17 mouse cellular contexts compared by ENCODE assay signal in the genomic region with DNA sequence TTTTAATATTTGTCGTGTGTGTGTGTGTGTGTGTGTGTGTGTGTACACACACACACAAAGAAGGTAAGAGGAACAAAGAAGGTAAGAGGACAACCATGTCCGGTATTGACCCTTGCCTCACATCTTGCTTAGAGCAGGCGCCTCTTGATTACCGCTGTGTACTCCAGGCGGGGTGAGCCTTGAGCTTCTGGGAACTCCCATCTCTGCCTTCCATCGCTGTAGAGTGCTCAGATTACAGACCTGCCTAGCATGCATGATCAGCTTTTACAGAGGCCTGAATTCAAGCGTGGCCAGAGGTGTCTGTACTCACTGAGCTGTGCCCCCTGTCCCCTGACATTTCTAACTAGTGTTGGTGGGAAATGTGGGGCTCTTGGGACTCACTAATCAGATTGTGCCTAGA. TPM values are rescaled to one million over a fixed set of nuclear protein-coding genes. Genes with fewer than 3 reads are reported as not detected.
A peak's percentile ranks its signal among the peaks of the same experiment; 100 is the strongest.
DNase-seq lines count a peak whose midpoint lies in the region; ATAC-seq and TF ChIP-seq lines count a peak whose summit lies in the region.
"Had no signal": no experiment of that assay in that cellular context is flagged by ENCODE, and none has a peak within 500 bp of the region (broad histone marks: within the 10 kb centered on the region; RNA-seq: fewer than 3 reads in every experiment).

No protein-coding gene starts in this region.

- no peak for DNase-seq in heart, embryonic 10.5 days (ENCODE audit: low spot score)
- DNase-seq in heart, postnatal 4 days = no peak
- peak; percentile 54 for DNase-seq in A20 (ENCODE audit: low read depth, low spot score)
- DNase-seq in left cerebral cortex, postnatal 4 days = no peak
- DNase-seq in left cerebral cortex, adult 2 months (ENCODE audit: extremely low spot score in 1 of 2, low spot score in 2 of 2) = no peak
- DNase-seq: layer of hippocampus, postnatal 36 days; spleen, adult 18-20 months; thymus, postnatal 36 days had no signal

- intact Hi-C loops in left cerebral cortex, postnatal 4 days (cut with DNase I) = no loop called here
- intact Hi-C loops in left cerebral cortex, adult 2 months (cut with DNase I) = no loop called here

- no peak overlapping the region for H3K9ac ChIP-seq in embryonic facial prominence, embryonic 15.5 days
- H3K9ac ChIP-seq in liver, embryonic 15.5 days = no peak overlapping the region
- H3K9ac ChIP-seq in forebrain, embryonic 16.5 days (replicated peaks; ENCODE audit: low read depth, low read length) = no peak overlapping the region

- no peaks in the 10 kb centered on the region for H3K36me3 ChIP-seq in heart, embryonic 10.5 days
- no peaks in the 10 kb centered on the region for H3K36me3 ChIP-seq in embryonic facial prominence, embryonic 15.5 days
- no peaks in the 10 kb centered on the region for H3K36me3 ChIP-seq in liver, embryonic 15.5 days (replicated peaks)
- no peaks in the 10 kb centered on the region for H3K36me3 ChIP-seq in forebrain, embryonic 16.5 days (ENCODE audit: control insufficient read depth, insufficient read depth)

- H3K27me3 ChIP-seq in heart, embryonic 10.5 days (ENCODE audit: insufficient read depth, poor library complexity, severe bottlenecking) = no peaks in the 10 kb centered on the region
- H3K27me3 ChIP-seq in embryonic facial prominence, embryonic 15.5 days = no peaks in the 10 kb centered on the region
- H3K27me3 ChIP-seq in liver, embryonic 15.5 days = no peaks in the 10 kb centered on the region
- no peaks in the 10 kb centered on the region for H3K27me3 ChIP-seq in forebrain, embryonic 16.5 days (replicated peaks; ENCODE audit: control insufficient read depth, insufficient read depth, low read length)
- H3K27me3 ChIP-seq: Patski had no signal

- no peak overlapping the region for H3K4me2 ChIP-seq in embryonic facial prominence, embryonic 15.5 days (replicated peaks)
- no peak overlapping the region for H3K4me2 ChIP-seq in liver, embryonic 15.5 days
- H3K4me2 ChIP-seq in forebrain, embryonic 16.5 days (ENCODE audit: low read length) = no peak overlapping the region

- TF ChIP-seq CTCF in left cerebral cortex, adult 2 months (IDR thresholded peaks at IDR 0.05) = no peak

- 63% methylated on average over 7 of the region's 7 CpGs for WGBS in heart, embryonic 10.5 days
- 56% methylated on average over 7 of the region's 7 CpGs for WGBS in embryonic facial prominence, embryonic 15.5 days
- WGBS in liver, embryonic 15.5 days (ENCODE audit: insufficient replicate concordance) = 64% methylated on average over 7 of the region's 7 CpGs
- WGBS in forebrain, embryonic 16.5 days = 71% methylated on average over 7 of the region's 7 CpGs

- no peaks in the 10 kb centered on the region for H3K9me3 ChIP-seq in heart, embryonic 10.5 days
- no peaks in the 10 kb centered on the region for H3K9me3 ChIP-seq in embryonic facial prominence, embryonic 15.5 days (replicated peaks)
- no peaks in the 10 kb centered on the region for H3K9me3 ChIP-seq in liver, embryonic 15.5 days (replicated peaks)
- H3K9me3 ChIP-seq in forebrain, embryonic 16.5 days (ENCODE audit: control insufficient read depth, low read length) = no peaks in the 10 kb centered on the region

- ATAC-seq in embryonic facial prominence, embryonic 15.5 days (ENCODE audit: insufficient number of reproducible peaks, low FRiP score, low TSS enrichment, low read depth) = no peak
- peak; percentile 26 for ATAC-seq in liver, embryonic 15.5 days (ENCODE audit: insufficient read depth)
- ATAC-seq in forebrain, embryonic 16.5 days = no peak
- ATAC-seq: forebrain, embryonic 14.5 days; hindbrain, embryonic 16.5 days; Patski had no signal

- H3K27ac ChIP-seq in heart, embryonic 10.5 days = 0 out of 2 replicates have a peak overlapping the region, but pooled peaks have one; percentile 8
- peak overlapping the region; percentile 72 for H3K27ac ChIP-seq in embryonic facial prominence, embryonic 15.5 days (replicated peaks)
- H3K27ac ChIP-seq in liver, embryonic 15.5 days (replicated peaks) = peak overlapping the region; percentile 95
- H3K27ac ChIP-seq in forebrain, embryonic 16.5 days (ENCODE audit: low read length) = no peak overlapping the region
- no peak overlapping the region for H3K27ac ChIP-seq in left cerebral cortex, adult 2 months

- no peak overlapping the region for H3K4me3 ChIP-seq in heart, embryonic 10.5 days
- H3K4me3 ChIP-seq in embryonic facial prominence, embryonic 15.5 days (replicated peaks) = no peak overlapping the region
- H3K4me3 ChIP-seq in liver, embryonic 15.5 days (replicated peaks) = no peak overlapping the region
- no peak overlapping the region for H3K4me3 ChIP-seq in forebrain, embryonic 16.5 days (replicated peaks; ENCODE audit: low read length)
- H3K4me3 ChIP-seq in left cerebral cortex, adult 2 months = no peak overlapping the region

- H3K4me1 ChIP-seq in heart, embryonic 10.5 days = peaks cover 15% of the 10 kb centered on the region
- 0 out of 2 replicates have a peak, but pooled peaks cover 6% of the 10 kb centered on the region for H3K4me1 ChIP-seq in embryonic facial prominence, embryonic 15.5 days
- H3K4me1 ChIP-seq in liver, embryonic 15.5 days (replicated peaks) = peaks cover 72% of the 10 kb centered on the region
- no peaks in the 10 kb centered on the region for H3K4me1 ChIP-seq in forebrain, embryonic 16.5 days (replicated peaks; ENCODE audit: control insufficient read depth, insufficient read depth, low read length)

RNA-seq across cellular contexts. Expression of gene Ptma, which starts 45.1 kb away (rescaled TPM):
- 1,013 and 1,650 TPM in 2 replicates for polyA plus RNA-seq in heart, embryonic 10.5 days (2016; fragmentation: Nextera tagmentation; extraction: Ambion mirVana)
- total RNA-seq in heart, postnatal 4 days (2021) = 100 to 1,000 TPM; 724 to 726 TPM
- polyA plus RNA-seq in embryonic facial prominence, embryonic 15.5 days (2015; fragmentation: Nextera tagmentation; extraction: Ambion mirVana) = 1,945 and 2,079 TPM in 2 replicates
- 634 and 778 TPM in 2 replicates for polyA plus RNA-seq in liver, embryonic 15.5 days (2015; fragmentation: Nextera tagmentation; extraction: Ambion mirVana)
- total RNA-seq in left cerebral cortex, postnatal 4 days (2021) = 1,000 to 10,000 TPM; 1,018 to 1,064 TPM
- polyA plus RNA-seq in forebrain, embryonic 16.5 days (2015; fragmentation: Nextera tagmentation; extraction: Ambion mirVana) = 1,987 and 2,275 TPM in 2 replicates
- total RNA-seq in left cerebral cortex, adult 2 months (2021) = 100 to 1,000 TPM; 353 to 363 TPM

RNA-seq across cellular contexts. Expression of gene Tex44, which starts 55.3 kb away (rescaled TPM):
- polyA plus RNA-seq in heart, embryonic 10.5 days (2016; fragmentation: Nextera tagmentation; extraction: Ambion mirVana) = not detected in 2 replicates
- not detected for total RNA-seq in heart, postnatal 4 days (2021)
- polyA plus RNA-seq in embryonic facial prominence, embryonic 15.5 days (2015; fragmentation: Nextera tagmentation; extraction: Ambion mirVana) = not detected in 2 replicates
- not detected in 2 replicates for polyA plus RNA-seq in liver, embryonic 15.5 days (2015; fragmentation: Nextera tagmentation; extraction: Ambion mirVana)
- total RNA-seq in left cerebral cortex, postnatal 4 days (2021) = not detected
- not detected in 2 replicates for polyA plus RNA-seq in forebrain, embryonic 16.5 days (2015; fragmentation: Nextera tagmentation; extraction: Ambion mirVana)
- total RNA-seq in left cerebral cortex, adult 2 months (2021) = not detected
- total RNA-seq: heart, adult 8-10 months; layer of hippocampus, postnatal 36 days; megakaryocyte-erythroid progenitor cell, adult 5-6 weeks had no signal
- polyA plus RNA-seq: cortical plate, adult 2 months; forebrain, embryonic 14.5 days; hindbrain, embryonic 16.5 days; Patski had no signal

RNA-seq across cellular contexts. Expression of gene Nmur1, which starts 55.4 kb away (rescaled TPM):
- 0.10 TPM in 1 of 2 replicates, not detected in the other for polyA plus RNA-seq in heart, embryonic 10.5 days (2016; fragmentation: Nextera tagmentation; extraction: Ambion mirVana)
- total RNA-seq in heart, postnatal 4 days (2021) = not detected
- not detected in 2 replicates for polyA plus RNA-seq in embryonic facial prominence, embryonic 15.5 days (2015; fragmentation: Nextera tagmentation; extraction: Ambion mirVana)
- not detected in 2 replicates for polyA plus RNA-seq in liver, embryonic 15.5 days (2015; fragmentation: Nextera tagmentation; extraction: Ambion mirVana)
- total RNA-seq in left cerebral cortex, postnatal 4 days (2021) = under 1 TPM; 0.48 to 0.62 TPM
- polyA plus RNA-seq in forebrain, embryonic 16.5 days (2015; fragmentation: Nextera tagmentation; extraction: Ambion mirVana) = not detected in 2 replicates
- total RNA-seq in left cerebral cortex, adult 2 months (2021) = not detected
- total RNA-seq: heart, adult 8-10 months; layer of hippocampus, postnatal 36 days; megakaryocyte-erythroid progenitor cell, adult 5-6 weeks had no signal
- polyA plus RNA-seq: forebrain, embryonic 14.5 days; Patski had no signal

Comparison
In these comparisons a context has a peak if more than half of its experiments do, and no peak if none do; other contexts are left out.
1. H3K27ac ChIP-seq: peak in heart, embryonic 10.5 days (single experiment), embryonic facial prominence, embryonic 15.5 days (single experiment) and liver, embryonic 15.5 days (single experiment); none in forebrain, embryonic 16.5 days (single experiment) and left cerebral cortex, adult 2 months (single experiment).